Mouse (Mus musculus) left cerebral cortex, adult 9 months (tissue): ENCODE results near the gene Spatc1l.

Source experiments
- DNase-seq, 2 experiments: peaks; one replicate each; pipeline ENCODE4 v3.0.0; 2022; ENCODE audit warnings: low spot score in 2 of 2

Gene Spatc1l

DNA sequence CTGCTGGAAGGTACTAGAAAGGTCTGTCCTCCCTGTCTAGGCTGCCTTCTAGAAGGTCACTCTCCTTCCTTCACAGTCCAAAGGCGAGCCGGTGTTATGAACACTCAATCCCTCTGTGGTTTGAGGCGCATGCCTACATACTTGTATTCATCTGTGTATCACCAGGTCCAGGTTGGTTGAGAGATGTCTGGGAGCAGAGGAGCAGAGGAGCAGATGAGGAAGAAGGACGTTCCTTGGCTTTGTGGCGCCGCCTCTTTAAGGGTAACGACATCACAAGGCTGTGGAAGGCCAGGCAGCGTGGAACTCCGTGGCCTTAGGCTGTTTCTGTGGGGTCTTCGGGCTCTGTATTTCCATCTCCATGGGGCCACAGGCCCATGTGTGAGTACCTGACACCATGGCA, at the start of gene Spatc1l:
Spatc1l (plus strand) TSS at position 301 of the 400 bp plus-strand sequence.
- DNase-seq = no peak

DNA sequence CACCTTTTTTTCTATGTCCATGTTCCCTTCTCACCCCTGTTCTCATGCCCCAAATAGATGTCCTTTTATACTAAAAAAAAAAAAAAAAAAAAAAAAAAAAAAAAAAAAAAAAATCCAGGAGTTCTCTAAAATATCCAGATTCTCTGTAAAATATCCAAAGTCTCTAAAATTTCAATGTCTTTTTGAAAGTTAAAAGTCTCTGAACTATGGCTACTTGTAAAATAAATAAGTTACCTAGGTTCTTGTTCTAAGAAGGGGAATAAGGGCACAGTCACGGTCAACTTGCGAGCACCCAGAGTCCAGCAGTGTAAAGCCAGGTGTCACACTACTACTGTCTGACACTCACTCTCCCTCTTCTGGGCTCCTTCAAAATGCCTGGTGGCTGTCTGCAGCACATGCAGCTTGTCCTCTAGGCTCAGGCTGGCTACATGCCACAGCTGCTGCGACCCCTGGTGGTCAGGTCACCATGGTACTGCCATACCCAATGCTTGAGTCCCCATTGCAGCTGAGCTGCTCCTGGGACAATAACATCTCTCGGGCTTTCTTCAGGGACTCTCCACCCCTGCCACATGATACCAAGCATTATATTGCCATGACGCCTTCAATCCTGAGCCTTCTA, 49.0 kb upstream of the Spatc1l start:
- DNase-seq = peak in 1 of 2 experiments; percentile 20

GRCm38 (mm10) chr10:76530922-76531321, 31.1 kb upstream of the Spatc1l start:
- DNase-seq = no peak

- DNase-seq = peak; percentile 95 to 97
These were observed 30.7 kb upstream of the Spatc1l start, which contains the start of gene Lss for GRCm38 (mm10) chr10:76531375-76531774. Gene Lss (plus strand): TSS chr10:76531588.

DNA sequence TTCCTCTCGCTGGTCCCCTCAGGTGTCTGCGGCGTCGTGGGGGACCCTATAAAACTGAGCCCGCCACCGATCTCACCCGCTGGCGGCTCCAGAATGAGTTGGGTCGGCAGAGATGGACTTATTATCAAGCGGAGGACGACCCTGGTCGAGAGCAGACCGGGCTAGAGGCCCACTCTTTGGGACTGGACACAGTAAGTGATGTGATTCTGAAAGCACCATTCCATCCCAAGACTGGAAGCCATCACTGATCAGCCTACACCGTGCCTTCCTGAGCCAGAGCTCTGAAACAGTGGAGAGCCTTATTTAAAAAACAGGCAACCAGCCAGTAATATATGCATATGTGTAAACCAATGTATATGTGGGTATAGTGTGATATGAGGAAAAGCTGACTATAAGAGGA, 30.2 kb upstream of the Spatc1l start:
- no peak for DNase-seq

GRCm38 (mm10) chr10:76535526-76535925, 26.5 kb upstream of the Spatc1l start:
- DNase-seq = no peak

- no peak for DNase-seq
These were observed 24.5 kb upstream of the Spatc1l start for GRCm38 (mm10) chr10:76537619-76538018.

DNA sequence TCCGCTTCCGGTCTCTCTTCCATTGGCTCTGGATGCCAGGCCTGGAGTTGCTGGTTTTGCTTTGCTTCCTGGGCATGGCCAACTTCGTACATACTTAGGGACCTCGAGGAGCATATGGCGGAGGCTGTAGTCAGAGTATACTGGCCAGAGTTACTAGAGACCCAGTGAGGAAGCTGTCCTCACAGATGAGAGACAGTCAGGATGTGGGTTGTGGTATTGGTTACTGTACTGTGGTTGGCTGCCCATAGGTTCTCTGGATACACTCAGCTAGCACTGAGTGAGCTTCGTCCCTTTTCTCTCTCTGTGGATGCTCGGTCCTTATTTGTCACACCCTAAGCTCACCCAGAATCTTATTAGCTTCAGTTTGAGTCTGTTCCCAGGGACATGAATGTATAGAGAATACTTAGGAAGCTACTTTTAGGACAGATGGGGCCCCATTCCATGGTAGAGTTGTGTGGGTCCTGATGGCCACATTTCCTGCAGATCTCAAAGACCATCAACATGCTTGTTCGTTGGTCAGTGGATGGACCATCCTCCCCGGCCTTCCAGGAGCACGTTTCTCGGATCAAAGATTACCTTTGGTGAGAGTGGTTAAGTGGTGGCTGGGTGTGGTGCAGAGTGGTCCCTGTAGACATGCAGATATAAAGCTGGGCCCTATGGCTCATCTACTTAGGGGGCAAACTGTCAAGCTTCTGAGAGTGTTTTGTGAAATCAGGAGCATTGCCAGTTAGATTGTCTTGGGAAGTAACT, 20.6 kb upstream of the Spatc1l start:
- DNase-seq = no peak

- no peak for DNase-seq
These were observed 19.3 kb upstream of the Spatc1l start for GRCm38 (mm10) chr10:76542636-76543375.

DNA sequence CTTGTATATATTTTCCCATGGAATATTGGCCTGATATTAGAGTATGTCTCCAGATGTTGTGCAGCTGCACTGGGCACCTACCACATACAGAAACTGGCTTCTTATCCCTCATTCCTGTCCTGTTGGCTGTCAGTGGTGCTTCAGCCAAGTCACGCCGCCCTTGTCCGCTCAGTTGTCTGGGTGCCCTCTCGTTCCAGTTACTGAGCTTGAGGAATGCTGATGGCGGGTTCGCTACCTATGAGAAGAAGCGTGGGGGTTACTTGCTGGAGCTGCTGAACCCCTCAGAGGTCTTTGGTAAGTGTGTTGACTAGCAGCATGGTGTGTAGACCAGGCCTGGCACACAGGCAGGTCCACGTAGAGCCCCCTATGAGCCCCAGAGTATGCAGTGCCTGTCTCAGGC, 15.5 kb upstream of the Spatc1l start:
- no peak for DNase-seq

GRCm38 (mm10) chr10:76548218-76548617, 13.9 kb upstream of the Spatc1l start:
- no peak for DNase-seq

- DNase-seq = no peak
These were observed 11.6 kb upstream of the Spatc1l start for GRCm38 (mm10) chr10:76550458-76550857.

DNA sequence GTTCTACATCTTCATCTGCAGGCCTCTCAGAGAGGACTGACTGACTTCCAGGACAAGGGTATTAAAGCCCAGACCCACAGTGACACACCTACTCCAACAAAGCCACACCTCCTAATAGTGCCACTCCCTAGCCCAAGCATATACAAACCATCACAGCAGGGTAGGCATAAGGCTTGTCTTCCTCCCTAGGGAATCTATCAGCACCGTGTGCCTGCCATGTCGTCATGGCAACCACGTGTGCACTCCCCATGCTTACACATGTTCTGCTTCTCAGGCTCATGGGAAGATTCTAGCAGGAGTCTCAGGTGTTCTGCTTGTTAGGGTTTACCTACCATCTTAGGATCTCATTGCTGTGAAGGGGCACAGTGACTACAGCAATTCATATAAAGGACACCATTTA, 10.5 kb upstream of the Spatc1l start:
- no peak for DNase-seq

DNA sequence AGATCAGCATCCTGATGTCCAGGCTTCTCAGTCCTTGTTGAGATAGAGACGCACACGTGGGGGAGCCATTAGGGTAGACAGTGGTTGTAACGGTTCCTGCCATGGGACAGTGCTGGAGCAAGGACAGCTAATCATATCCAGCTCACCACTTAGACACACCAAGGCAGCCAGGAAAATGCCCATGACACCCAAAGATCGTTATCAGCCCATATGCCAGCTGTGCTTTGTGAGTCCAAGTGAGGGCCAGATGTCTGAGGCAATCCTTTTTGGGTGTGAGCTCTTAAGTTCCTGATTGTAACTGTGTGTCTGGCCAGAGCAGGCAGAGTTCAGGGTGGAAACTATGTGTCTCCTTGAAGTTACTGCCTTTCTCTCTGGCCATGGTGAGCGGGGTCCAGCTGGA, 8.0 kb upstream of the Spatc1l start:
- DNase-seq = no peak

- no peak for DNase-seq
These were observed 8.1 kb downstream of the Spatc1l start for GRCm38 (mm10) chr10:76569996-76570685.

GRCm38 (mm10) chr10:76571070-76571469, 9.0 kb downstream of the Spatc1l start:
- no peak for DNase-seq

- DNase-seq = no peak
These were observed 10.1 kb downstream of the Spatc1l start for GRCm38 (mm10) chr10:76572151-76572550.

DNA sequence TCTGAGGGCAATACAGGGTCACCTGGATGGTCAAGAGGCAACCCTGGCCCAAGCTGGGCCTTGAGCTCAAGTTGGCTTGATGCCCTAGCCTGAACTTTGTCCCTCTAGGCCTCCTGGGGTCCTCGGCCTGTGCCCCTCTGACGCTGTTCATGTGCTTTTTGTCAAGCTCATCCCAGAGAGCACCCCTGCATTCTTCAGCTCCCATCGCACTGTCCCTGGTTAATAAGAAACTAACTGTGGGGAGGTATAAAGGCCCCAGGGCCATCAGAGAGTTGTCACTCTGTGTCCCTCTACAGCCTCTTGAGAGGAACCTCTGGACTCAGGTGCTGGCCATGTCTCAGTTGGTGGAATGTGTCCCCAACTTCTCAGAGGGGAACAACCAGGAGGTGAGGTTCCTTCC, 13.3 kb downstream of the Spatc1l start, which contains the start of gene Ftcd:
Ftcd (plus strand) TSS at position 275 of the 400 bp plus-strand sequence.
- no peak for DNase-seq

GRCm38 (mm10) chr10:76576920-76577319, 14.8 kb downstream of the Spatc1l start:
- no peak for DNase-seq

DNA sequence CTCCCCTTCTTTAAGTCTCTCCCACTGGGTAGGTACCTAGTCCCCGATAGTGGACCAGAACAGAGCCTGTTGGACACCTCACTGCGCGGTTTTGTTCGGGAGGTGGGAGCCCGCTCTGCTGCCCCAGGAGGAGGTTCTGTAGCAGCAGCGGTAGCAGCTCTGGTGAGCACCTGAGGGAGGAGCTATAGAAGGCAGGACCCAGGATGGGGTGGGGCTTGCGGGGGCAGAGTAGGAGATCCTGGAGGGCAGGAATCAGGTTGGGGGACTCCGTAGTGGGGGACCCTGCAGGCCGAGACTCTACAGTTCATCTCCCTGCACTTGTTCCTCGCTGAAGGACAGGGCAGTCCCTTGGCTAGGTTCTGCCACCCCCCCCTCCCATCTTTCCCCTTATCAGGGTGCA, 22.1 kb downstream of the Spatc1l start:
- no peak for DNase-seq

DNA sequence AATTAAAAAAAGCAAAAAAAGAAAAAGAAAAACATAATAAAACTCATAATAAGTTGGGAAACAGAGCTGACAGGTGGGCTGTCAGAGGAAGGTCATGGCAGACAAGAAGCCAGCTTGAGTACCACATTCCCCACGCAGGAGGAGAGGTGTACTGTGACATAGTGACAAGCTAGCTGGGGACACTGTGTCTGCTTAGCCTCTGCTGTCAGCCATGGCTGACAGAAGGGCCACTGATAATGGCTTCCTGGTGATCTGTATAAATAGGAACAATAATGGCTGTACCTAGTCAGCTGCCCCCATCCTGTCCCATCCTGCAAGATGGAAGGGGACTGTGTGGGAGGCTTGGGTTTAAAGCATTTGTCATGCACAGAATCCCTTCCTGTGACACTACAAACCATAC, 24.1 kb downstream of the Spatc1l start:
- no peak for DNase-seq

DNA sequence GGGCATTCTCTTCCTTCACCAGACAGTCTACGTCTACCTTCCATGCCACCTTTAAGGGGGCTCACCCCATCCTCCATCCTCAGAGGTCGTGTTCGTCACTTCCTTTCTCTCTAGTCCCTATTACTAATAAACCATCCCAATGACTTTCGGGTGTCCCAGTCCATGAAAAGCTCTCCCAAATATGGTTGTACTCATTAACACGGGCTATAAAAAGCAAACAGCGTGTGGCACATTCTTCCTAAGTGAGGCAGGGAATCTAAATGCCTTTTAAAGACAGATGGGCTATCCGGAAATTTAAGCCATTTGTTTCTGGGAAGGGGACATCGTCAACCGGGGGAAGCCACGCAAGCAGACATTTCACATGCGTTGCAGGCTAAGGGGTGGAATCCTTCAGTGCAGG, 28.1 kb downstream of the Spatc1l start:
- DNase-seq = no peak
